Mouse (Mus musculus): Measurements from ENCODE around the gene Spx. TPM values are rescaled to one million over a fixed set of nuclear protein-coding genes. Genes with fewer than 3 reads are reported as not detected.

The Spx gene
- 1 to 10 TPM; 1.8 to 1.9 TPM for total RNA-seq (2021)
- long read RNA-seq, result 0 reads

DNA sequence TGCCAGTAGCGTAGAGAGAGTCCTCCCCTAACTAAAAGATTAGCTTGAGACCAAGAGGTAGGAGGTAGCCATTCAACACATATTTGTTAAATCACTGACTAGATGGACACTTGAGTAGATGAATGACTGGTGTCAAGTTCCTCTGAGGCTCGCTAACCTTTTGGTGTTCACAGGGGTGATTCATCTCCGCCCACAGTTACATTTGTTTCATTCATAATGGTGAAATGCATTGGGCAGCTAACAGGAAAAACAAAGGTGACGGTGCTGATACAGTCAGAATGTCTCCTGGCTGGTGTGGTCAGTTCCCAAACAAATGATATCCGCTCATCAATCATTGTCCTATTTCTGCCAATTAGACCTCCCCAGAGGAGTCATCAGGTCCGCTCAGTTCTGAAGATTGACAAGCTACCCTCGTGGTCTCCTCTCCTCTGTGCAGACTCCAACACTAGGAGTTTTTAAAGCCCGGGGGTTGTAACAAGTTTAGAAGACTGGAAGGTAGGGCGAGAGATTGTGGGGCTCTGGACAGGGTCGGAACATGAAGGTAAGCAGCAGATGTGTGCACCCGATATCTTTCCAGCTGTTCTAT lies at the start of gene Spx:
Gene Spx, plus strand, starts transcription at position 536 of the 586 bp plus-strand sequence.
- no peak for DNase-seq (ENCODE audit: low spot score in 2 of 2)

DNA sequence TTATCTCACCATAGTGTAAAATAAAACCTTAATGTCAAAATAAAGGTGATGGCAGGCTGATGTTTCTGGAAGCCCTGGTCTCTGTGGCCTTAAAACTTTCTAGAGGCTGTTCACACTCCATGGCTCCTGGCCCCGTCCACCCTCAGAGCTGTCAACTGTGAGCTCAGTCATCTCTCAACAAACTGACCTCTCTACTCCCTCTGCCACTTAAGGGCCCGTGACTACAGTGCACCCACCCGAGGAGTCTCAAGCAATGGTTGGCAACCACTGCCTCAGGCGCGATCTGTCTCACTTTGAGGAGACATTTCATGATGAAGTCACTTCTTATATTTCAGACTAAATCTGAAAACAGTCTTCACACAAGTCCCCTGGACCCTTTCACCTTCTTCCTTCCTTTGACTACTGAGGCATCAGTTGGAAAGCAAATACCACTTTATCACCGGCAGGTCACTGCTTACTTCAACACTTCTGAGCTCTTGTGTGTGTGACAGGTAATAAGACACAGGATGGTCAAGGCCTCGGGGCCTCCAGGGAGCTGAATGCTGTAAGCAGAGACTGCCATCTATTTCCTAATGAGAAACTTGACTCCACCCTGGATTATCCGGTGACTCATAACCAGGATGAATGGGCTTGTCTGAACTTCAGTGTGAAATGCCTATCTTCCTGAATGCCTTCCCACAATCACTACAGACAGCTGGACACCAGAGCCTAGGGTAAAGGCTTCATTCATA lies 47.3 kb upstream of the Spx start:
- DNase-seq (ENCODE audit: low spot score in 2 of 2), result no peak

DNA sequence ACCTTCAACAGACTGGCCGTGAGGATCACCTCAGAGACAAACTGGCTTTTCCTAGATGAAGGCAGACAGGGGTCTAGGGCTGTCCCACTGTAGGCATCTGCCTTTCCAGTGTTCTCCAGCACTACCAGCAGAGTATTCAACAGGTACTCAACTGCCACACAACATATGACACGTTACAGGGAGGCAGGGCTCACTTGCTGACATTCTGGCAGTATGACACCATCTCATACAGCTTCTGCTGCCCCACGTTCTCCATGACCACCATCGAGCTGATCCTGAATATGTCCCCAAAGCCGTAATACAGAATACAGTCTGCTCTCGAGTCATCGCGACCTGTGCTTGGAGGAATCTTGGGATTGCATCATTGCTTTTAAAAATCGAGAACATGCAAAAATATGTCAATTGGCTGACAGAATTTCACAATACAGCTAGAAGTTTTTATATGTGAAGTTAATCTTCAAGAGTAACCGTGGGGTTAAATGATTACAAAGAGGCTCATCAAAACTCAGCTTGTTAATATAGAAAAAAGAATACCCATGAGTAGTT lies 46.7 kb upstream of the Spx start:
- no peak for DNase-seq (ENCODE audit: low spot score in 2 of 2)

DNA sequence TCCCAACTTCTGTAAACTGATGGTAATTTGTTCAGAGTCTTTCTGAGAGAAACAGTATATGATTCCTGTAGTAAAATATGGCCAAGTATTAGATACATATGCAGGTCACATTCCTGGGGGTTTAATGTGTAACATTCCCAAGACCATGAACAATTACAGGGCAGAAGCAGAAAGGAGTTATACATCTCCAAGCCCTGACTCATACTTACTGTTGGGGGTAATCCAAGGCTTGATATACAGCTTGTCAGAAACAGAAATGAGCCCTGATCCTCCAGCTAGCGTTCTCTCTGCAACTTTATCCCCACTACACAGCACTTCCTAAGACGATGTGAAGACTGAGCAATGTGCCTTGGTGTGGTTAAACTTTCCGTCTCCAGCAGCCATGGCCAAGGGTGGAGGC lies 45.7 kb upstream of the Spx start:
- DNase-seq (ENCODE audit: low spot score in 2 of 2), result no peak

DNA sequence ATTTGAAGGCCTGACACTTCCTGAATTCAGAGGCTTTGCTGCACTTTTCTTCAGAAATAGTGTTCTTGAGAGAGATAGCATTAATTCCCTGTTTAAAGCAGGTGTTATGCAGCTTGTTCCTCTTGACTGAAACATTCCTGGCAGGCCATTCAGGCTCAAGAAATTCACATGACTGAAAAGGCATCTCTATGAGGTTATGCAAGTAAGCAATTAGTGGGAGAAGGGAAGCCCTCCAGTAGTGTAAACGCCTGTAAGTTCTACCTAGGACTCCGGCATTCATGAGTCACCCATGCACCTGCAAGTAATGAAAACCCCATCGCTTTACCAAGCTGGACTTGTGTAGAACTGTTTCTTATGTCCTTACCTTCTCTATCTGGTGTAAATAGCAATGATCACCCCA lies 43.7 kb upstream of the Spx start:
- no peak for DNase-seq (ENCODE audit: low spot score in 2 of 2)

DNA sequence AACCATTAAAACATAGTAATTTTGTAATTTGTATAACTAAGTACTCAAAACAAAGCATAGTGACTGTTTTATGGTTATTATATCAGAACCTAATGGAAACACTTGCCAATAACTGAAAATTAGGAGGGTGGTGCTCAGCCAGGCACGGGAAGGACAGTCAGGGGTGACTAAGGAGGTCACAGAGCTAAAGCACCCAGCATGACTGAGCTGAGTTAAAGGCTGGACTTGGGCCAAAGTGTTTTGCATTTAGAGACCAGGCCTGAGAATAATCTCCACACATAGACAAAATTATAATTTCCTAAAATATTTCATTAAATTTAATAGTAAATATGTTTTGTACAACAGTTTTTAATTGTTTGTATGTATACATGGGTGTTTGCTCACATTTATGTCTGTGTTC lies 36.2 kb upstream of the Spx start:
- no peak for DNase-seq (ENCODE audit: low spot score in 2 of 2)

DNA sequence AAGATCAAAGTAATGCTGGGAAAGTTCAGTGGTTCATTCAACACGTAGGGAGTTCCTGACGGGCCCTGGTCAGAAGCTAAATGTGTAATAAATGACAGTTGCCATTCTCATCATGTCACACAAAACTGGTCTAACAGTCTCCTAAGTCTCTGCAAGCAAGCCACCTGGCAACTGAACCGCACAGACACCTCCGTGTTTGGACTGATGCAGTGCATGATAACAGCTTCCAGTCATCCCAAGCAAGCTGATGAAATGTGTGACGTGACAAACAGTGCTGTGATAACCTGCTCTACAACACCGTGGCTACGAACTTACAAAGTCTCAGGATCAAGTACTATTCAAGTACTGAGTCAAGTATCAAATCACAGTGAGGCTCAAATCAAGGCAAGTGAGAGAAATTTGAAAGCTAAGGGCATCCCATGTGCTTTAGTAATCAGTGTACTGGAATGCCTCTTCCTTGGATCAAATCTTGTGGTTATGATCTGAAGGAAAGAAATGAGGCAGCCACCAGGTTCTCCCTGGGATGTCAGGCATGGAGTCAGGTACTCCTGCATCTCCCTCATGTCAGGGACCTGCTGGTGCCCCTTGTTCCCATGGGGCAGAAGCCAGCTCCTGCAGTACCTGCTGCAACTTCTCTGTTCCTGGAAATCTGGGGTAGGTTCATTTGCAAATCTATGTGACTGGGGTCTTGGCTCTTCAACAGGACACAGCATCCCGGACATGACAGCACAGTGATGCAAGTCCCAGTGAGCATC lies 34.5 kb upstream of the Spx start:
- DNase-seq (ENCODE audit: low spot score in 2 of 2), result no peak

DNA sequence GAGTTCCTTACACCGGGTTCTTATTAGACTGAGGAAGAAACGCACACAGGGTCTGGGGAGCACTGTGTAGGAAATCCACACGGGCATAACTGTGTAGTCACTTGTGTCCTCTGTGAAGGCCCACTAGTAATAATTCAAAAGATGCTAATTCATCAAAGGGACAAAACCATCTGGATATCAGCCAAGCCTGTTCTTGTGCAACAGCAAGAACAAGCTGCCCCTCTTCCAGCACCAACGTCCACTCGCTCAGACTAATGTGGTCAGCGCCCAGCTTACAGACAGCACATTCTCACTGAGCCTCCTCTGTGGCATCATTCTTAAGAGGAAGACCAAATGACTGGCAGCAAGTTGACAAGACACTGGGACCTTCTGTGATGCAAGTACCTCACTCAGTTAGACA lies 33.3 kb upstream of the Spx start:
- no peak for DNase-seq (ENCODE audit: low spot score in 2 of 2)

DNA sequence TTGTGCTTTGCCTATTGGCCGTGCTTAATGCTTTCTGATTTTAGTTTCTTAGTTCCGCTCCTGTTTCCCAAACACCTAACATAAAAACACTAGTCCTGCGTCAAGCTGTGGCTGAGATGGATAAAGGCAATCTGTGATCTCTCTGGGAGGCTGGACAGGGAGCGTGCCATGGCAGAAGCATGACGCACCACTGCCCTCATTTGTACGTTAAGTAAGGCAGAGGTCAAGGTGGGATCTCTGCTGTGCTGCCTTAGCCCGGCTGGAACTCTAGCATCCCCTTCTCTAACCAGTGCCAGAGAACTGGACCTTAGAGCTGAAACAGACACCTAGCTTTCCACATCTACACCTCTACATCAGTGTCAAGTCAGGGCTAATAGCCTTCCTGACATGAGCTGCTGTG lies 31.6 kb upstream of the Spx start:
- DNase-seq (ENCODE audit: low spot score in 2 of 2), result no peak

DNA sequence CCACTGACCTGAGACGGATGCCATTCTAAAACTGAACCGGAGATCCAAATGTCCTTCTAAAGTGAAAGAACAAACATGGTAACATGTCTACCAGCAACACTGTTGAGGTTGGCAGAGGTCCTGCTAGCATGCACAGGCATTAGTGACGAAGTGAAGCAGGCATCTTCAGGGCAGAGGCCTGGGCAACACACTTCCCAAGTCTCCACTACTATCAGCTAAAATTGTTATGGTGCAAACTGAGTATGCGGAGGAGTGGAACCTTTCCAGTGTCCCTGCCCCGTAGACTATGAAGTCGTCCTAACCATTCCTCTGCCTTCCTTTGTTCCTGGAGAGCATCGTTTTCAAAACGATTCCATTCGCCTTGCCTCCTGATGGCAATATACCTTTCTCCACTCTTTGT lies 28.7 kb upstream of the Spx start:
- no peak for DNase-seq (ENCODE audit: low spot score in 2 of 2)

DNA sequence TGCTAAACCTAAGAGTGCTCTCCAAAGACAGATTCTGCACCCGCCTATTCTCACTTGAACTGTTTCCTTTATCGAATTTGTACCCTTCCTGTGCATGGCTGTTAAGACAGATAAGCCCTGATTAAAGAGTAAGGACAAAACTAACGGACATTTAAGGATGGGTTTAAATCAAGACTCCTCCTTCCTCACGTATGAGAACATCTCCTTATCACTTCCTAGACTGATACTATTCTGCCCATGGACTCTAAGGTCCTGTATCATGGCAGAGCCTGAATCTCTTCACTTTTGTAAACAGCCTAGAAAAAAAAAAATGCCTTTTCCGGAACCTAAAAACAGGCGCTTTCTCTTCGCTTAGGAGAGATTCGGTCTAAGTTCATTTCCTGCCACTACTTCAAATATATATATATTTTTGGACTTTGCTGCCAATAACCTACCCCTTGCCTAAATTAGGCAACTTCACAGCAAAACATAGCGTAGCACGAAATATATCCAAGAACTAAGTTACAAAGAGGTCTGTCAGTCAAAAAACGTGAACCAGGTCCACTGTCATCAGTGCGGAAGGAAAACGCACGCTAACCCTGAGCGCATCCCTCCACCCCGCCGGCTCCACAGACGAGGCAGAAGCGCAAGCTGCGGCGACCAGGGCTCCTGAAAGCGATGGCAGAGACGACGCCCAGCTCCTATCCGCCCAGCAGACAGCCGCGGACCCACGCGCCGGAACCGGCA lies 26.8 kb upstream of the Spx start:
- DNase-seq (ENCODE audit: low spot score in 2 of 2), result no peak

DNA sequence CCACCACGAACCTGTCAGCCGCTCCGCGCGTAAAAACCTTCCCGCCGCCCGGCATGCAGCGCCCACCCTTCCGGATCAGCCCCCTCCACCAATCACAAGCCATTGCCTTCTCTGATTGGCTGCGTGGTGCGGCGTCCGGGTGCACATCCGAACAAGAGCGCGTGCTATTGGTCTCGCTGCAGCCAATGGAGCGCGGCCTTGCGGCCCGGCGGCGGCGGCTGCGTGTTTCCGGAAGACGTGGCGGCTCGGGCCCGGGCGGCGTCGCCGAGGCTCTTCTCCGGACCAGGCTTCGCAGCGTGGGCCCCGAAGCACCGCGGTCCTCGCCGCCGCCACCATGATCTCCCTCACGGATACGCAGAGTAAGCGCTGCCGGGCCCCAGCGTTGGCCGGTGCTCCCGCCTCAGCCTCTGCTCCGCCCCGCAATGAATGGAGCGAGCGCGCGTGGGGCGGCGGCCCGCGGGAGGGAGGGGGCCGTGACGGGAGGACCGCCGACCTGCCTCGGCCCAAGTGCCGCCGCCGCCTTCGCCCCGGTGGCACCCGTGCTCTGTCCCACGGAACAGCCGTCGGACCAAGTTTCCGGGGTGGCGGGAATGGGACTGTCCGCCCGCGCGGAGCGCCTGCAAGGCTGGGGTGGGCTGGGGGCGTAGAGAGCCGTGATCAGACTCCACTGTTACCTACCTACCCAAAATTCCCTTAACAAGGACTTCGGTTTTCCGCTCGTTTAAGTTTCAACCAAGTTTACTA lies 26.1 kb upstream of the Spx start, which contains the start of the genes Recql and Golt1b:
Gene Recql, minus strand, starts transcription at position 77 of the 744 bp plus-strand sequence.
Gene Golt1b, plus strand, starts transcription at position 211 of the 744 bp plus-strand sequence.
- peak; percentile 99 to 100 for DNase-seq (ENCODE audit: low spot score in 2 of 2)

DNA sequence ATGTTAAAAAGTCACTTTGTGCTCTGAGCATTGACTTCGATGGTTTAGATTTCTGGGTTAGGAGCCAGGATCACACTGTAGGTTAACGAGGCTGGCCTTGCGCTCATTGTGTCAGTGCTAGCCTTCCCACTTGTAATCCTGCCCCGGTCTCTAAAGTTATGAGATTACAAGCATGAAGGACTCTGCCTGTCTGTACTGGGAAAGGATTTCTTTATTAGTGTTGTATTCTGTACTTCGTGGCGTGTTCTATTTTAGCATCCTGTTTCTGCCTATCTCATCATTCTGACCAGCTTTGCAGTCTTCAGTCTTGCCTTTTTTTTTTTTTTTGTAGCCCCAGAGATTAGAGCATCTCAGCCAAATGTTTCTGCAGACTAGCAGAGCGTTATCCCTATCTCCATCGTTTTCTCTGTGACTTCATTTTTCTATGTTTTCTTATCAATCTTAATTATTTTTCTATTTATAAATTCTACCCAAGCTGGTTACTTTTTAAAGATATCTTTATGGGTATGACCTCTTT lies 25.4 kb upstream of the Spx start:
- DNase-seq (ENCODE audit: low spot score in 2 of 2), result no peak

DNA sequence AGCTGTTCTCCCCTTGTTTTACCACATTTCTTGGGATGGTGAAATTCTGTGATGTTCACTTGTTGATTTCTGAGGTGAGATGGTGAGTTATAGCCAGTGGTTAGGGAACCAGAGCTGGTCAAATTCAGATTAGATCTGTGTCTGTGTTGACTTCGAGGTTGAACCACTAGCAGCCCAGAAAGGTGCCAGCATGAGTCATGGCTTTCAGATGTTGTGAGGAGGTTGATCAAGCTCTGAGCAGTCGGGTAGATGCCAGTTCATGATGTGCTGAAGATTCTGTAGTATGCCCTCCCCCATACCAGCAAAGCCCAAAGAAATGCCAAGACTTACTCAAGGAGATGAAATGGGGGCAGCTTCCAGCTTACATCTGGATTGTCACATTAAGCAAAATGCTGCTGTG lies 24.1 kb upstream of the Spx start:
- DNase-seq (ENCODE audit: low spot score in 2 of 2), result no peak

DNA sequence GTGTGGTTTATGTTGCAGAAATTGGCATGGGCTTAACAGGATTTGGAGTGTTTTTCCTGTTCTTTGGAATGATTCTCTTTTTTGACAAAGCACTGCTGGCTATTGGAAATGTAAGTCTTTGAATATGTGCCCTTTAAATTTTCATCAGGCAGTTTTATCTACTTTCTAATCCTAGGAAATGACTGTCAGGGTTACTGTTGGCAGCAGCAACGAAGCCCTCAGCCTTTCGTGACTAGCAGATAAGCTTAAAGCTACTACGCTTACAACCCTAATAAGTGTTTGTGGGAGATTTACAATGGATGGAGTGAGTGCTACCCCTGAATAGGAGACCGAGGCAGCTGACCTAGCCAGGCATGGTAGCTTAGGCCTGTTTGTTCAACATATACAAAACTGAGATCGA lies 20.9 kb upstream of the Spx start:
- no peak for DNase-seq (ENCODE audit: low spot score in 2 of 2)

DNA sequence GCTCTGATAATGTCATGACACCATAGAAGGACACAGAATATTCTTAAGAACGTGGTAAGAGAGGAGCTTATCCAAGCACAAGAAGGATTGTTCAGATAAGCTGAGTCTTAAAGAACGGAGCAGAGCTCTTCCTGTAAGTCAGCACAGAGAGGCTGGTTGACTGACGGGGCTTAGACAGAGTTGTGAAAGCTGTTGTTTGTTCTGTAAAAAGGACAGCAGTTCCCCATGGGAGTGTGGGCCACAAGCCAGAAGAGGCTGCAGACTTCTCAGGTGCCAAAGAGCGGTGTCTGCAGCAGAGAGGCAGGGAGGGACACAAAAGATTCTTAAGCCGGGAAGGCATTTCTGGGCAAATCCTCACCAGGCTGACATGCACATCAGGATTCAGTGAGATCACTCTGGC lies 18.6 kb upstream of the Spx start:
- DNase-seq (ENCODE audit: low spot score in 2 of 2), result peak; percentile 26 to 44

DNA sequence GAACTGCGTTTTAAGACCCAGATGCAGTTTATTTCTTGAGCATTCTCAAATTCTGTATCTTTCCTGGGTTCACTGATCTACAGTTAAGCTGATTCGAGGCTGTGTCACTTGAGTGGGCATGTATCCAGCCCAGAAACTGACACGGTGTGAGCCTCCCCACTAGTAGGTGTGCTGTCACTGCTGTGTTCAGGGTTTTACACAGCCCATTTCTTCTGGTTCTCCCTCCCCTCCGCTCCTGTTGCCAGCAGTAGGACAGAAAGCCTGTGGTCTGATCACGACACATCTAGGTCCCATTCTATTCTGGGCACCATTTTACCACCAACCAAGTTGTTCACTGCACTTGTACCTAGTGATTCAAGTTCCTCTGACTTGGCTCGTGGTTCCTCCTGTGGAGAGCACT lies 17.5 kb upstream of the Spx start:
- no peak for DNase-seq (ENCODE audit: low spot score in 2 of 2)

DNA sequence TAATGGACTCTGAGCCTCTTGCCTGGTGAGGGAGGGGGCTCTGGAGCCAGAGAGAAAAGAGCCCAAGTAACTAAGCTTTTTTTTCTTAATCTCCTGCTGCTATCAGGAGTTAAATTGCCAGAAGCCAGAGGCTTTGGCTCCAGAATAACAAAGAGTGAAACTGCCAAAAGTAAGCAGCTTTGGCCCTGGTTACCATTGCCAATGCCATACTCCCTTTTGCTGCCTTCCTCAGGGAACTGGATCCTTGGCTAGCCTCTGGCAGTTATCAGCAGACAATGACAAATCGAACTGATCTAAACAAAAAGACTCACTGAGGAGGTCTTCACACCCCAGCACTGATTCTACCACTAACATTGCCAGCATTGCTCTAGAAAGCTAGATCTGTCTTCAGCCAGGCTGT lies 2.1 kb upstream of the Spx start:
- DNase-seq (ENCODE audit: low spot score in 2 of 2), result no peak

DNA sequence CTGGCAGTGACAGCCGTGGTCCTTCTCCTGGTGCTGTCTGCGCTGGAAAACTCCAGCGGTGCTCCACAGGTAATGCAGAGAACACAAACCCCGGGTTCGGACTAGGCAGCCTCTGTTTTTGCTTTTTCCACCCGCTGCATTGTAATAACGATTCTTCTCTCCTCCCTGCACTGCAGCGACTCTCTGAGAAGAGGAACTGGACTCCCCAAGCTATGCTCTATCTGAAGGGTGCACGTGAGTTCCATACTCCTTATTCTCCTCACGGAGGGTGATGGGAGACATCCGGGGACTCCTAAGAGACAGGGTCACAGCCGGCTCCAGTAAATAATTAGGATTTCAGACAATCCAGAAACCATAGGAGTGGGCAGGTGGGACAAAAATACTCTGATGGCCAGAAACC lies 604 bp downstream of the Spx start:
- DNase-seq (ENCODE audit: low spot score in 2 of 2), result no peak

DNA sequence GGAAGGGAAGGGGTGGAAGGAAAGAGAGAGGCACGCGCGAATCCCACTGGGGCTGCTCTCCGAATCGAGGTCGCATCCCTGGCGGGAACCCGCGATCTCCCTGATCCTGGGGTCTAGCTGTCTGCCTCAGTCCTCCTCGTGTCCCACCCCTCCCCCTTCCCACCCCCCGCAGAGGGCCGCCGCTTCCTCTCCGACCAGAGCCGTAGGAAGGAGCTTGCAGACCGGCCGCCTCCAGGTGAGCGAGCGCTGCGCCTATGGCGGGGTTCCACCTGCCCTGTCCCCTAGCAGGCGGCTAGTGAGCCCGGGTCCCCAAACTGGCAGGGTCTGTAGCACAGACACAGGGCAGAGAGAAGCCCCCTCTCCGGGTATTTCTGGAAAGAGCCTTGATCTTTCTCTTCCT lies 1.4 kb downstream of the Spx start:
- DNase-seq (ENCODE audit: low spot score in 2 of 2), result no peak

All from layer of hippocampus, postnatal 10 days (tissue).